Mouse (Mus musculus): ENCODE measurements around the gene Slc7a1.
A peak's percentile ranks its signal among the peaks of the same experiment; 100 is the strongest.

DNA sequence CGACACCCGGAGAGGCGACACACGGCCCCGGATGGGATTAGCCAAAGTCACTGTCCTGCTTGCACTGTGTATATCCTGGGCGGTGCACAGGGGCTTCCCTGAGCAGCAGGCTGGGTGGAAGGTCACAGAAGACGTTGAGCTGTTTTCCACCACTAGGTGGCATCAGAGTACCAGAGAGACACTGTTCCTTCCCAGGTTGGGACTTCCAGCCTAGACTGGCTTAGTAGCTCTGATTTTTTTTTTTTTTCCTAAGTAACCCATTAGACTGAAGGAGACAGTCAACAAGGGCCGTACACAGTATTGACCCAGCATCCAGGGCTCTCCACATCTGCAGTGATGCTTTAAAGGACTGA is 67.1 kb downstream of the Slc7a1 start:
- TF ChIP-seq CTCF (IDR thresholded peaks at IDR 0.05; ENCODE audit: low read depth): peak; percentile 92
- TF ChIP-seq EP300 (IDR thresholded peaks at IDR 0.05; ENCODE audit: low read depth): no peak
